Mouse (Mus musculus) gastrocnemius, adult 2 months (tissue): Measurements from ENCODE around the gene Gramd4. TPM values are rescaled to one million over a fixed set of nuclear protein-coding genes. Genes with fewer than 3 reads are reported as not detected.

Experiments used
- DNase-seq: peaks from one replicate; pipeline ENCODE4 v3.0.0; 2022
- H3K27ac ChIP-seq: fragments of 200-600 bp; 2 replicates; pipeline ENCODE4 v1.8.1; 2022; ENCODE audit warnings: mild to moderate bottlenecking
- H3K4me3 ChIP-seq: fragments of 200-600 bp; 2 replicates; pipeline ENCODE4 v1.8.1; 2022; ENCODE audit warnings: mild to moderate bottlenecking, moderate library complexity
- CTCF ChIP-seq: fragments of 200-600 bp; IDR thresholded peaks from 2 replicates; pipeline ENCODE4 v1.8.1; 2022; ENCODE audit warnings: antibody characterized with exemption, mild to moderate bottlenecking, moderate library complexity
- intact Hi-C: fragments of 180-260 bp; cut with DNase I; formaldehyde crosslinking; loops from one replicate; pipeline ENCODE4 v1.15.1; 2025
- total RNA-seq, 2 experiments: library from RNA; stranded (reverse); gene quantifications; 2 replicates each; pipeline ENCODE4 v1.2.3; 2021

Gene Gramd4
- total RNA-seq, 2 experiments from 2014 or later, result 5.8 to 11.4 TPM

DNA sequence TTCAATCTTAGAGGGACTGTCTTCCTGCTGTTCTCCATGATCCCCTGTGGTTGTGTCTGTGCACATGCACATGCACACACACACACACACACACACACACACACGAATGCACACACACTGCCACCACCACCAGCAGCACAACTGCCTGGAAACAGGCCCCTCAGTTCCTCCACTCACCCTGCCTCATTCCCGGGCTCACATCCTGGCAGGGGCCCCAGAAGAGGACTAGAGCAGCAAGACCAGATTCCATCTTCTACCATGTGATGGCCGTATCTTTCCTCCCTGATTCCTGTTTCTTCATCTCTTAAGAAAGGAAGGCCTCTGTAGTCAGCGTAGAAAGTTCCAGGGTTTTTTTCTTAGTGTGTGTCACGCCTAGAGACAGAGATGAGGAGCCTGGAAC lies 22.0 kb downstream of the Gramd4 start:
- intact Hi-C loops, result no loop called here
- H3K4me3 ChIP-seq, result no peak overlapping the region
- TF ChIP-seq CTCF, result no peak
- DNase-seq, result peak; percentile 54
- peak overlapping the region; percentile 69 for H3K27ac ChIP-seq

DNA sequence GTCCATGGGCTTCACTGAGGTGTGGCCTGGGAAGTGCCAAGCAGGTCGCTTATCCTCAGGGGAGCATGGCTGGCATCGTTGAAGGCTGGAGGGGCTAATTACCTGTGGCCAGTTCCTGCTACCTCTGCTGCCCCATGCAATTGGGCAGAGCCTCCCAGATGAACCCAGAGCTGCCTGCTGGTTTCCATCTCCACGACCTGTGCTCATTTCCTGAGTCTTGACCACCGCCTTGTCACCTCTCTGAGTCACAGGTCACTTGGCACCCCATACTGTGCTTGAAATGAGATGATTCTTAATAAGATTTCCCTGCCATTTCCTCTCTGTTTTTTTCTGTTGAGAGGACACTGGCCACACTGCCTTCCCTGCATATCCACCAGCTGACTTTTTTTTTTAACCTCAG lies 22.4 kb downstream of the Gramd4 start:
- intact Hi-C loops, result no loop called here
- Histone ChIP-seq H3K27ac (peak overlapping the region; percentile 69), H3K4me3 (no peak overlapping the region)
- peak; percentile 48 for DNase-seq
- TF ChIP-seq CTCF, result no peak

DNA sequence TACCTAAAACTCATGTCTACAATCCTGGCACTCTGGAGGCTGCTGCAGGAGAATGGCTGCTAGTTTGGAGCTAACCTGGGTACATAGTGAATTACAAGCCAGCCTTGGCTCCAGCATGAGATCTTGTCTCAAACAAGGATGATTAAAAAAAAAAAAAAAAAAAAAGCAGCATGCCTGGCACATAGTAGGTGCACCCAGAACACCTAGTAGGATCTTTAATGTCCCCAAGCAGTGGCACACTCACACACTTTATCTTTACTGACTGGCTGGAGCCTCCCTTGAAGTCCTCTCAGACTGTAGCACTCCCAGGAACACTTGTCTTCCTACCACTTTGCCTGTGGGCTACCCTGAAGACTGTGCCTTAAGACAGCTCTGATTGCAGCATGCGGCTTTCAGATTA lies 22.9 kb downstream of the Gramd4 start:
- H3K27ac ChIP-seq, result peak overlapping the region; percentile 69
- intact Hi-C loops, result no loop called here
- H3K4me3 ChIP-seq, result no peak overlapping the region
- DNase-seq, result no peak
- no peak for TF ChIP-seq CTCF

DNA sequence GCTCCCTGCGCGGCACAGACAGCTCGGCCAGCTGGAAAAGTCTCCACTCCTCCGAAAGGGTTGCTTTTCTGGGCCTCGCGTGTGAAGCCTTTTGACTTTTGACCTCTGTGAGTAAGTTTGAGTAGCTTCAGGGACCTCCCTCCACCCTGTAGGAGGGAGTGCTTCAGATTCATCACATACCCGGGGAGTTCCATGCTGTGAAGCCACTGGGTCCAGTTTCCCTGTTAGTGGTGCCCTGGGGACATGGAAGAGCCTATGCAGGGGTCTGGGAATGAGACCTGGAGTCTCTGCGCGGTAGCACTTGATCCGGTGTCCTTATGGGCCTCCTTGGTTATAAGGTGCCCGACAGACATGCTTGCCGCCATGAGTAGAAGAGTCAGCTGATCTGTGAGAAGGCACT lies 24.2 kb downstream of the Gramd4 start:
- H3K4me3 ChIP-seq, result no peak overlapping the region
- TF ChIP-seq CTCF, result no peak
- DNase-seq, result no peak
- intact Hi-C loops, result no loop called here
- 0 out of 2 replicates have a peak overlapping the region, but pooled peaks have one; percentile 16 for H3K27ac ChIP-seq

DNA sequence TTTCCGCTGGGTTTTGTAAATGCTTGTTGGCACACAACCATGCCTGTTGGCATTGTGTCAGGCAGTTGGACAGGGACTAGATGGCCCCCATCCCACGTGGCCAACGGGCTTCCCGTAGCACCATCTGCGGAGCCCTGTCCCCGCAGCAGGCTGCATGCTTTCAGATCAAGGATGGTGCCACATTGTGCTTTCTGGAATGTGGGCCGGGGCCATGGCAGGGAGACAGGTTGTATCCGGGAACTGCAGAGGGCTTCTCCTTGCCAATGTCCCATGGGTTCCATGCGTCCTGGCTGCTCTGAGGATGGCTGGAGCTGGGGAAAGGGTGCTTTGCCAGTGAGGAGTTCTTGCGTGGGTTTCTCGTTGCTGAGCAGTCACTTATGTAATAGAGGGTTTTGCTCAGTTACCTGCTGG lies 25.1 kb downstream of the Gramd4 start:
- Histone ChIP-seq H3K27ac (peak overlapping the region; percentile 32; the same call in 1 of the 2 replicates), H3K4me3 (no peak overlapping the region)
- no peak for DNase-seq
- no peak for TF ChIP-seq CTCF
- intact Hi-C loops, result no loop called here

DNA sequence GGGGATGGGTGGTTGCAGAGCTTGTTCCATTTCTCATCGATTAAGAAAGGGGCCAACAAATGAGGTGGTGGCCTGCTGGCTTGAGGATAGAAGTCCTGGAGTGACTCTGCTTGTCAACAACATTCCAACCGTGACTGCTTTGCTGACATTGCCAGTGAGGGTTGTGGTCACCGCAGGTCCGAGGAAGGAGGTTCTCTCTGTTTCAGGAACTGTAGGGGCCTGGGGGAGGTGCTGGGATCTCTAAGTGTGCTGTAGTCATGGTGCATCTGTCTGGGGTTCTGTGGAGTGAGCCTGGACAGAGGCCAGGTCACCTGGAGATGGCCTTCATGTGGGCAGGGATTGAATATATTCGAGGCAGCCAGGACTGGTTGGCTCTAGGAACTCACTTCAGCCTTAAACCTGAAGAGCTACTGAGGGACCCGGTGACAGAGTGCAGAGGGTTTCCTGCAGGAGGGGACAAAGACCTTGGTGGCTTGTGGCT lies 25.8 kb downstream of the Gramd4 start:
- H3K4me3 ChIP-seq, result no peak overlapping the region
- H3K27ac ChIP-seq, result peak overlapping the region; percentile 32; the same call in 1 of the 2 replicates
- TF ChIP-seq CTCF, result no peak
- DNase-seq, result peak; percentile 44
- intact Hi-C loops, result no loop called here

DNA sequence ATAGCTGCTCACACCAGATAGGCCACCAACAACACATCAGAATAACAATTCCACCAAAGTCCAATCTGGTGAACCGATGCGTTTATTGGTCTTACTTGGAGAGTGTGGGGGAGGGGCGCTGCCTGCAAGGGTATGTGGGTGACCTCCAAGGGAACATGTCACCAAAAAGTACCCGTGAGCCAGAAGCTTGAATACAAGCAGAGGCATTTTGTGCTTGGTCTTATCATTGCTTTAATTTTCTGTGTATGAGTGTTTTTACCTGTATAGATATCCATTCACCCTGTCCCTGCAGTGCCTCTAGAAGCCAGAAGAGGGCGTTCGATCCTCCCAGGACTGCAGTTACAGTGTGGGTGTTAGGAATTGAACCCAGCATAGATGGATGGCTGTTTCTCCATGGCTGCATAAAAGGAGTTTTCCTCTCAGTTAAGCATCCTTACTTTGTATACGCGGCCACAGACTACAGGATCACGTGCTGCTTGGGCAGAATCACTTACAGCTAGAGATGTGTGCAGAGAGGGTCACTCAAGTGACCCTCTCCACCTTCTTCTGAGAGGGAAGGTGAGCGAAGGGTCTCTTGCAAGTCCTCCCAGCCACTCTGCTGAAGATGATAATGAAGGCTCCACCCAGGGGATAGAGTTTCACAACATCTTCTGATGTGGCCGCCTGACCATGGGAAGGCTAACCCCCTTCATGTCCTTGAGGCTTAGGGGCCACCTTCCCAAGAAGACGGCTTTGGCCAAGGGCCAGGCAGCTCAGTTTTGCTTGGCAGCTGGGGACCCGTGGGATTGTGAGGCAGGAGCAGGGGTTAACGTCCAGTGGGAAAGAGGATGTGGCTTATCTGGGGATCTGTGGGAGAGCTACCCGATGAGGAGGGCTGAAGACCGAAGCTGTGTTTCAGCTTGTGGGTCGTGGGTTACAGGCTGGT lies 28.1 kb downstream of the Gramd4 start:
- H3K4me3 ChIP-seq, result peak overlapping the region; percentile 23
- peak; percentile 59 for DNase-seq
- intact Hi-C loops, result loop anchor here (5.0 kb wide), 1 partner anchor 37 kb away; no protein-coding TSS in a partner anchor
- TF ChIP-seq CTCF, result peak; percentile 65
- peak overlapping the region; percentile 61 for H3K27ac ChIP-seq

DNA sequence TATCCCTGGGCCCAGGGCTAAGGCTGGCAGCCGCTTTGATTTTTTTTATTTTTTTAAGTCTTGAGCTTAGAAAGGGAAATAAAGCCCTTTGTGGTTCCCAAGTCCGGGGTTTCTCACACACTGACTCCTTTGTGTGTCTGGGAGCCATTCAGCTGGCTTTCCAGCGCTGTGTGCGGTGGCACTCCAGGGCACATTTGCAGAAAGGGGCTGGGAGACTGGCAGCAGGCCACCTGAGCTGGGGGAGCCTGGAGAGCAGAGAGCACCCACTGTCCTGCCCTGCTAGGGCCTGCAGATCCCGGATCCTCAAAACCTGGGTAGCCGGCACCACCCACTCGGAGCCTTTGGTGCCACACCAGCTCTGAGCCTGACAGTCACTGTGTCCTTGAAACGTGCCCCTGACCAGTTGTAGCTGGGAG lies 28.8 kb downstream of the Gramd4 start:
- Histone ChIP-seq H3K4me3 (peak overlapping the region; percentile 23), H3K27ac (peak overlapping the region; percentile 61)
- intact Hi-C loops, result loop anchor here (5.0 kb wide), 1 partner anchor 36 kb away; no protein-coding TSS in a partner anchor
- peak; percentile 52 for DNase-seq
- TF ChIP-seq CTCF, result no peak

DNA sequence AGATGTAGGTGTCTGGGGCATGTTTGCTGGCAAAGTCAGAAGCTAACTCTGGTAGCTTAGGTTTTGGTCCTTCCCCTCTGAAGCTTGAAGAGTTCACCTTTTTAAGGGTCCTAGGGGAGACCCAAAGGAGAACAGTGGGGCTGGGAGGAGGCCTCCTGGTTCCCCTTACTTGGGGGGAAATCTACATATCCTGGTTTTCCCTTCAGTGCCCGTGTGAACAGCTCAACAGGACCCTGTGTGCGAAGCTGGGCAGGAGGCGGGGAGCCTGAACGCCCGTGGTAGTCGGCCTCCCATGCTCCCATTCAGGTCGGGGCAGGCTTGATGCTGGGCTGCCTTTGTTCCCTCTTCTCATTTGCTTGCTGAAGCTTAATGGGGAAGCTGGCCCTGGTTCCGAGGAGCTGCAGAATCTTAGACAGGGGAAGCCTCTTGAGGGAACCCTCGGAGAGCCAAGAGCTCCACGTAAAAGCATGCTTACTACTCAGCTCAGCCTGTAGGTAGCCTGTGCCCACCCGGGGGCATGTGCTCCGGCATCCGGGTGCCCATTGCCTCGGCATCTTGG lies 30.2 kb downstream of the Gramd4 start:
- intact Hi-C loops, result loop anchor here (5.0 kb wide), 1 partner anchor 35 kb away; no protein-coding TSS in a partner anchor
- no peak overlapping the region for H3K27ac ChIP-seq
- no peak overlapping the region for H3K4me3 ChIP-seq
- DNase-seq, result no peak
- no peak for TF ChIP-seq CTCF

DNA sequence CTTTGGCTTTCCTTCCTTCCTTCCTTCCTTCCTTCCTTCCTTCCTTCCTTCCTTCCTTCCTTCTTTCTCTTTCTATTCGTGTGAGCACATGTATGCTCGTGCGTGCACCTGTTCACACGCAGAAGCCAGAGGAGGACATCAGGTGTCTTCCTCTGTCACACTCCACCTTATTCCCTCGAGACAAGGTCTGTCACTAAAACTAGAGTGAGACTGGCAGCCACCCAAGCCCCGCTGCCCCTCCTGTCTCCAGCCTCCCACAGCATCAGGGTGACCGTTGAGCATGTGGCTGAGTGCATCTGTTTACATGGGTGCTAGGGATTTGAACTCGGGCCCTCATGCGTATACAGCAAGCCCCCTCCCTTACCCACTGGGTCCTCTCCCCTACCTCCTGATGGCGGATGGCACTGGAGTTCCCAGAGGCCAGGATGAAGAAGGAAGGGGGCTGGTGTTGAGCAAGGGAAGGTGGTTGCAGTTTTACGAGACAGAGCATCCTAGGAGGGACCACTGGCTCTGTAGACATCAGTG lies 30.8 kb downstream of the Gramd4 start:
- intact Hi-C loops, result loop anchor here (5.0 kb wide), 1 partner anchor 34 kb away; no protein-coding TSS in a partner anchor

DNA sequence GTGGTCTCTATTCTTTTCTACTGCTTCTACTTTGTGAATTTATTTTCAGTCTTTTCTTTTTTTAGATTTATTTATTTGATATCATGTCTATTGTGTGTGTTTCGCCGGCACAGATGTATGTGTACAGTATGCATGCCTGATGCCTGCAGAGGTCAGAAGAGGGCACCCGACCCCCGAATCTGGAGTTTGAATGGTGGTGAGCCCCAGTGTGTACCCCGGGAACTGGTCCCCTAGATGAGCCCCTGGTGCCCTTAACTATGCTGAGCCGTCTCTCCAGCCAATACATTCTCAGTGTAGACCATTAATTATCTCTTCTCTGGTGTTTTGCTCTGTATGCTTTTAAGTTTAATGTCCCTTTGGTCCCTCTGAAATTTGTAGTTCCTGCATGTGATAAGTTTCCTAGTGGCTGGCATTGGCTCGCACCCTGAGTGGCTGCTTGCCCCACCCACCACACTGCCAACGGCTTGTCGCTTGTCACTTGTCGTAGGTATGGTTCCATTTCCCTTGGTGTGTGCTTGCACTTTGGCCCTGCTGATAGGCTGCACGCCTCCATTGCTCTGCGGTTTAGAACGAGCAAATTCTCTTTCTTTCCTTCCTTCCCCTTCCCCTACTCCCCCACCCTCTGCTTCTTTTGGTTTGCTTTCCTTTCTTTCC lies 31.7 kb downstream of the Gramd4 start:
- intact Hi-C loops, result loop anchor here (5.0 kb wide), 1 partner anchor 33 kb away; no protein-coding TSS in a partner anchor
- peak overlapping the region; percentile 85 for H3K27ac ChIP-seq

More for the DNA sequence above, 30.8 kb downstream of the Gramd4 start:
- Histone ChIP-seq H3K4me3 (no peak overlapping the region), H3K27ac (no peak overlapping the region)
- TF ChIP-seq CTCF, result no peak
- no peak for DNase-seq

DNA sequence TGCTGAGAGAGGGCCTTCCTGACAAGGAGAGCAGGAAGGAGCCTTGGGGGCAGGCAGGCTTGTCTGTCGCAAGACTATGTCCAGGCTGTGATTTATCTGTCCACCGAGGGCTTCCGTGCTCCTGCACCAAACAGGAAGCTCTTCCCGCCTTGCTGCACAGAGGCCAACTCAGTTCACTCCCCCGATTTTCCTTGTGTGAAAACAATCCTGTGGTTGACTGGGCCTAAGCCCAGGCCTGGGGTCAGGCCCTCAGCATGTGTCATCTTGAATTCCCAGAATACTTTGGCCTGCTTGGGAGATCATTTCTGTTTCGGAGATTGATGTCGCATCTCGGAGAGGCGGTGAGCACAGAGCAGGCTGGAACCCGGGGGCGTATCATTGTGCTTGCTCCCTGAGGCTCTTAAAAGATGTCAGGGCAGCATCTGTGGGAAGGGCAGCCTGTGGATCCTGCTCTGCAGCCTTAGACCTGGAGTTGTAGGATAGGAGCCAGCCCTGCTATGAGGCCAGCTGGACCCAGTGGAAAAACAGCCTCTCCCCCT lies 32.6 kb downstream of the Gramd4 start:
- TF ChIP-seq CTCF, result no peak
- intact Hi-C loops, result loop anchor here (5.0 kb wide), 1 partner anchor 32 kb away; no protein-coding TSS in a partner anchor
- Histone ChIP-seq H3K4me3 (peak overlapping the region; percentile 19), H3K27ac (peak overlapping the region; percentile 85)
- DNase-seq, result peak; percentile 86

More for the DNA sequence above, 31.7 kb downstream of the Gramd4 start:
- peak overlapping the region; percentile 4; the same call in 1 of the 2 replicates for H3K4me3 ChIP-seq
- DNase-seq, result no peak
- no peak for TF ChIP-seq CTCF
